Mouse (Mus musculus): ENCODE results near the gene Adh6a. TPM values are rescaled to one million over a fixed set of nuclear protein-coding genes. Genes with fewer than 3 reads are reported as not detected.
A peak's percentile ranks its signal among the peaks of the same experiment; 100 is the strongest.

Gene Adh6a
- polyA plus RNA-seq, 1 experiment from 2014 or later = 0.20 TPM

DNA sequence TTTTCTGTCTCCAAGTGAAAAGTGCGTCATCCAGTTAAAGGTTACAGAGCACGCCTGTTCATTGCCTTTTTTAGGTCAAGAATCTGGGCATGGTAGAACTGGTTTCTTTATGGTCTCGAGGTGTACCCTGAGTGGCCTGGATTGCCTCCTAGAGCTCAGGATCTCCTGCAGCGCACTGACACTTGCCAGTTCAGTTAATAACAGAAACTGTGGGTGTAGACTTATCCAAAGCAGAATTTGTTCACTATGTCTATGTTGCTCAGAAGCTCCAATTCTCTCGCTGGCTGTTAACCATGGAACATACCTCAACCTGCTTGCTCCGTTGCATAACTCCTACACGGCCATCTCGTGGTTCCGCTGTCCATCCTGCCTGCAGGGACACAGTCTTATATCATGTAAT is 13.0 kb upstream of the Adh6a start:
- no peak overlapping the region for H3K9ac ChIP-seq (replicated peaks; ENCODE audit: low read depth)
- no peaks in the 10 kb centered on the region for H3K36me3 ChIP-seq (ENCODE audit: insufficient read depth, low read length)
- H3K4me3 ChIP-seq (ENCODE audit: low read depth, low read length) = no peak overlapping the region
- TF ChIP-seq CTCF (IDR thresholded peaks at IDR 0.05) = no peak
- no peak for TF ChIP-seq EP300 (IDR thresholded peaks at IDR 0.05)
- no peaks in the 10 kb centered on the region for H3K27me3 ChIP-seq (replicated peaks; ENCODE audit: insufficient read depth, low read length)
- ATAC-seq = no peak
- no peak for DNase-seq (ENCODE audit: low spot score)
- H3K9me3 ChIP-seq (ENCODE audit: low read length) = no peaks in the 10 kb centered on the region
- H3K27ac ChIP-seq (ENCODE audit: low read length) = no peak overlapping the region
- 0 out of 2 replicates have a peak, but pooled peaks cover 1% of the 10 kb centered on the region for H3K4me1 ChIP-seq (ENCODE audit: insufficient read depth, low read depth, low read length)
- 82% methylated on average over 9 of the region's 9 CpGs for WGBS
- no peak overlapping the region for H3K4me2 ChIP-seq (replicated peaks; ENCODE audit: low read depth, low read length)

DNA sequence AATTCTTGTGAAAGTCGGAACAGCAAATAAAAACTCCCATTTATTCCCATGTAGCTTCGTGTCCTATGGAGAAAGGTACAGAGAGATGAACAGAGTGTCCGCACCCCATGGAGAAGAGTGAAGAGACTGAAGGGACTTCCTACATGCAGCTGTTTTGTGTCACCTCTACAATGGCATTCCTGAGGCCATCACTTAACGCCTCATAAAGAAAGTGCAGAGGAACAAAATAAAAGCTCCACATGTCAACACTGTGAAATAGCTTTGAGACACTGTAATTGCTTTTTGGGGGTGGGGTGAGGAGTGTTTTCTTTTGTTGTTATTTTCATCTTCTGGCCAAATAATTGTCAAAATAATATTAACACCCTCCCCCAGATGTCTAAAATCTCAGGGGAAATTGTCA is 10.4 kb upstream of the Adh6a start:
- ATAC-seq (peak; percentile 79), DNase-seq (ENCODE audit: low spot score) (peak; percentile 73)
- H3K36me3 ChIP-seq (ENCODE audit: insufficient read depth, low read length) = no peaks in the 10 kb centered on the region
- TF ChIP-seq CTCF (IDR thresholded peaks at IDR 0.05) = no peak
- TF ChIP-seq EP300 (IDR thresholded peaks at IDR 0.05) = peak; percentile 51
- H3K9ac ChIP-seq (replicated peaks; ENCODE audit: low read depth) = no peak overlapping the region
- peaks cover 7% of the 10 kb centered on the region for H3K4me1 ChIP-seq (ENCODE audit: insufficient read depth, low read depth, low read length)
- no peaks in the 10 kb centered on the region for H3K27me3 ChIP-seq (replicated peaks; ENCODE audit: insufficient read depth, low read length)
- no peak overlapping the region for H3K4me3 ChIP-seq (ENCODE audit: low read depth, low read length)
- no peak overlapping the region for H3K4me2 ChIP-seq (replicated peaks; ENCODE audit: low read depth, low read length)
- H3K9me3 ChIP-seq (ENCODE audit: low read length) = no peaks in the 10 kb centered on the region
- WGBS = 58% methylated on average over 4 of the region's 4 CpGs
- no peak overlapping the region for H3K27ac ChIP-seq (ENCODE audit: low read length)

DNA sequence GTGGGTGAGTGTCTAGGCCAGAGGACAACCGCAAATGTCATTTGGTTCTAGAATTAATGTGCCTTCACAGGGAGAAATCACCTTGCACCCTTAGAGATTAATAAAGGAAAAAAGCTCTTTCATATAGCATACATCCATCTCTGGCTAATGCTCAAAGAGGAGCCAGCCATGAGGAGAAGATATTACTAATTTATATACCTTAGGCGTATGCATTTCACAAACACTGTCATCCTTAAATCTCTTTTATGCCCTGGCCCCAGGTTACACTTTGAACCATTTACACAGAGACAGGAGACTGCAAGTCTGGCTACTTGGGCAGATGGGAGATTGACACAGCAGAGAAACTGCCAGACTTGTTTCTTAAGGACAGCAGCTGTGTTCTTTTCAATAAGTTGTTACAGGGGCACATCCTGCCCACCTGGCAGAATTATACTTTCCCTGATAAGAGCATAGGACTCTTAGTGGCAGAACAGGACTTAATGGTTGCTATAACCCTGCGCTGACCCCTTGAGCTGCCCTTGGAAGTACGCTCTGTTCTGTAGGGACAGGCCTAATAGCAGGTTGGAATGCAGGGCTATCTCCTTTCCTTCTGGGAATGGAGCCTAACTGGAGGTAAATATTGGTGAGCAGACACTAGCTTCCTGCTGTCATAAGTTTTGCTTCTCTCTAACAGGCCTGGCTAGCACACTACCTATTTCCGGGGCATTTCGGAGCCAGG is 9.2 kb upstream of the Adh6a start:
- H3K4me1 ChIP-seq (ENCODE audit: insufficient read depth, low read depth, low read length) = peaks cover 7% of the 10 kb centered on the region
- 57% methylated on average over 6 of the region's 6 CpGs for WGBS
- H3K4me3 ChIP-seq (ENCODE audit: low read depth, low read length) = no peak overlapping the region
- no peak overlapping the region for H3K9ac ChIP-seq (replicated peaks; ENCODE audit: low read depth)
- no peaks in the 10 kb centered on the region for H3K9me3 ChIP-seq (ENCODE audit: low read length)
- H3K36me3 ChIP-seq (ENCODE audit: insufficient read depth, low read length) = no peaks in the 10 kb centered on the region
- no peak for TF ChIP-seq CTCF (IDR thresholded peaks at IDR 0.05)
- TF ChIP-seq EP300 (IDR thresholded peaks at IDR 0.05) = no peak
- H3K4me2 ChIP-seq (replicated peaks; ENCODE audit: low read depth, low read length) = no peak overlapping the region
- no peaks in the 10 kb centered on the region for H3K27me3 ChIP-seq (replicated peaks; ENCODE audit: insufficient read depth, low read length)
- ATAC-seq (no peak), DNase-seq (ENCODE audit: low spot score) (peak; percentile 37)
- H3K27ac ChIP-seq (ENCODE audit: low read length) = no peak overlapping the region

DNA sequence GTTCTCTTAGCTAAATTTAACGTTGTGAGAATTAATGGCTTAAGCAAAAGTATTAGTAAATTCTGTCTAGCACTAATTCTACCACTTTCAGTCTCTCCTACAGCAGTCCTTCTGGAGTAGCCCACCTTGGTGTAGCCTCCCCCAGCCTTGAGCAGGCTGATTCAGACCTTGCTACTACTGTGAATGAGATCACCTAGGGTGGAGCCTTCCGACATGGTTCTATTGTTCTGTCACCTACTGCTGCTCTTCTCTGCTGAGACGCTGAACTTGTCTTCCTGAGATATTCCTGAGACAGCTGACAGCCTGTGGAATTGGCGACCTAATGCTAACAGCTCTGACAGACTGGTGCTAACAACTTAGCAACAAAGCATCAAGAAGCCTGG is 8.6 kb upstream of the Adh6a start:
- Histone ChIP-seq H3K4me3 (ENCODE audit: low read depth, low read length) (no peak overlapping the region), H3K4me2 (replicated peaks; ENCODE audit: low read depth, low read length) (no peak overlapping the region), H3K27ac (ENCODE audit: low read length) (no peak overlapping the region), H3K36me3 (ENCODE audit: insufficient read depth, low read length) (no peaks in the 10 kb centered on the region), H3K9me3 (ENCODE audit: low read length) (no peaks in the 10 kb centered on the region), H3K4me1 (ENCODE audit: insufficient read depth, low read depth, low read length) (peaks cover 7% of the 10 kb centered on the region), H3K27me3 (replicated peaks; ENCODE audit: insufficient read depth, low read length) (no peaks in the 10 kb centered on the region), H3K9ac (replicated peaks; ENCODE audit: low read depth) (no peak overlapping the region)
- WGBS = 32% methylated on average over 4 of the region's 4 CpGs
- ATAC-seq (peak; percentile 29; the same call in 1 of the 2 replicates), DNase-seq (ENCODE audit: low spot score) (no peak)
- TF ChIP-seq EP300 (IDR thresholded peaks at IDR 0.05) (no peak), CTCF (IDR thresholded peaks at IDR 0.05) (no peak)

DNA sequence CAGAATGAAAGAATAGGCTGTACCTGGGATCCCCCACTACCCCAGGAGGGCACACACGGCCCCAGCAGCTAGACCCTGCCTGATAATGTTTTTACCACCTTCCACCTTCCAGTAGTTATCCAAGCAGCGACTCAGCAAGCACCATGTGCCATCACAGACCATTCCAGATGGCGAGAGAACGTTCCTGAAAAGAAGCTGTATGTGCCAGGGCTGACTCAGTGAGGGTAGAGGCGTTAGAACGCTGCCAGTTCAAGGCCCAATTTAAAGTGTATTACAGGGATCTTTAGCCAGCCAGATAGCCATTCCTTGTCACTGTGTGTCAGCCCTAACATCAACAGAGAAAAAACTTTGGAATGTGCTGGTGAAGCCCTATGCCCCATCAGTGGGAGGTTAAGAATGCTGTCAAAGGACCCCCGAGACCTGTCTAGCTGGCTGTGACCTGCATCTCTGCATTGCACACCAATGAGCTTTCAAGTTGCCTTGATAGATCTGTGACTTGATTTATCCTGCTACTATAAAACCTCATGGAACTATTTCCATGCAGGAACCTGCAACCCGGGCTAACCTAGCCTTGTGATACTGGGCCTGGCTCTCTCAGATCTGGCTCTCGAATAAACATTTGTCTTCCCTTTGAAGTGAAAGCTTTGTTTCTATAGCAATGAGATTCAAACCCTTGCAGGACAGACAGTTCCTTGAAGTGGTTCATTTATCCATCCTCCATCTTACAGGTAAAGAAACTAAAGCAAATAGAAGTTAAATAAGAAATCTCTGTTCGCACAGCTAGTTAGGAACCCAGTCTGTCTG is 7.4 kb upstream of the Adh6a start:
- 33% methylated on average over 10 of the region's 10 CpGs for WGBS
- H3K4me1 ChIP-seq (ENCODE audit: insufficient read depth, low read depth, low read length) = peaks cover 7% of the 10 kb centered on the region
- H3K9me3 ChIP-seq (ENCODE audit: low read length) = no peaks in the 10 kb centered on the region
- no peaks in the 10 kb centered on the region for H3K27me3 ChIP-seq (replicated peaks; ENCODE audit: insufficient read depth, low read length)
- H3K36me3 ChIP-seq (ENCODE audit: insufficient read depth, low read length) = no peaks in the 10 kb centered on the region
- H3K9ac ChIP-seq (replicated peaks; ENCODE audit: low read depth) = no peak overlapping the region
- no peak overlapping the region for H3K4me3 ChIP-seq (ENCODE audit: low read depth, low read length)
- DNase-seq (ENCODE audit: low spot score) (no peak), ATAC-seq (no peak)
- H3K4me2 ChIP-seq (replicated peaks; ENCODE audit: low read depth, low read length) = no peak overlapping the region
- TF ChIP-seq CTCF (IDR thresholded peaks at IDR 0.05) (no peak), EP300 (IDR thresholded peaks at IDR 0.05) (no peak)
- H3K27ac ChIP-seq (ENCODE audit: low read length) = no peak overlapping the region

DNA sequence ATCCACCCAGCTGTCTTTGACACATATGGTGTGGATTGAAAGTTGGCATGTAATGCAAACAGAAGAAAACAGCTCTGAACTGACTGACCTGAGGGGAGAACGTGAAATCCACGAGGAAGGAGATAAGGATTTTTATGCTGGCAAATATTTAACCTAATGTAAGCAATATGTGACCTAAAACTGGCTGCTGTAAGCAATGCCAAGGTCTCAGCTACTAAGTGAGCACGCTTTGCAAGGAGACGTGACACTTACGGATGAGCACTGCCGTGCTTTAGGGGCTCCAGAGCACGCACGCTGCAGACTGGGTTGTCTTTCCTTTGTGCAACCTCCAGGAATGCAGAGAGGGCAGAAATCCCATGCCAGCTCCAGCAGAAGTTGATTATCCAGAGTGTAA is 6.8 kb upstream of the Adh6a start:
- Histone ChIP-seq H3K27ac (ENCODE audit: low read length) (no peak overlapping the region), H3K36me3 (ENCODE audit: insufficient read depth, low read length) (no peaks in the 10 kb centered on the region), H3K4me2 (replicated peaks; ENCODE audit: low read depth, low read length) (no peak overlapping the region), H3K9me3 (ENCODE audit: low read length) (no peaks in the 10 kb centered on the region), H3K4me1 (ENCODE audit: insufficient read depth, low read depth, low read length) (peaks cover 7% of the 10 kb centered on the region), H3K9ac (replicated peaks; ENCODE audit: low read depth) (no peak overlapping the region), H3K4me3 (ENCODE audit: low read depth, low read length) (no peak overlapping the region), H3K27me3 (replicated peaks; ENCODE audit: insufficient read depth, low read length) (no peaks in the 10 kb centered on the region)
- peak; percentile 43 for DNase-seq (ENCODE audit: low spot score)
- TF ChIP-seq EP300 (IDR thresholded peaks at IDR 0.05) (peak; percentile 8; the same call in 1 of the 2 replicates), CTCF (IDR thresholded peaks at IDR 0.05) (no peak)
- WGBS = 13% methylated on average over 8 of the region's 8 CpGs
- ATAC-seq = peak; percentile 34; the same call in 1 of the 2 replicates
